8 mouse cellular contexts compared by ENCODE assay signal in genomic region chr9:107570016-107570415, GRCm38 (mm10). TPM values are rescaled to one million over a fixed set of nuclear protein-coding genes. Genes with fewer than 3 reads are reported as not detected.
DNase-seq lines count a peak whose midpoint lies in the region; ATAC-seq and TF ChIP-seq lines count a peak whose summit lies in the region.

No protein-coding gene starts in this region.

- peak overlapping the region; percentile 82 for H3K4me3 ChIP-seq in left cerebral cortex, adult 2 months
- peak overlapping the region; percentile 83 for H3K4me3 ChIP-seq in embryonic facial prominence, embryonic 13.5 days
- peak overlapping the region; percentile 70 for H3K4me3 ChIP-seq in intestine, embryonic 14.5 days (ENCODE audit: low read depth, low read length)
- H3K4me3 ChIP-seq in midbrain, postnatal 0 days (ENCODE audit: low read depth, low read length): peak overlapping the region; percentile 76

- H3K36me3 ChIP-seq in embryonic facial prominence, embryonic 13.5 days: peaks cover 52% of the 10 kb centered on the region
- peaks cover 39% of the 10 kb centered on the region for H3K36me3 ChIP-seq in intestine, embryonic 14.5 days (ENCODE audit: control insufficient read depth, insufficient read depth, low read length)
- peaks cover 21% of the 10 kb centered on the region for H3K36me3 ChIP-seq in midbrain, postnatal 0 days (ENCODE audit: insufficient read depth, low read length)

- no peaks in the 10 kb centered on the region for H3K9me3 ChIP-seq in embryonic facial prominence, embryonic 13.5 days
- H3K9me3 ChIP-seq in intestine, embryonic 14.5 days (ENCODE audit: control insufficient read depth, low read length): no peaks in the 10 kb centered on the region
- H3K9me3 ChIP-seq in midbrain, postnatal 0 days (ENCODE audit: low read length): no peaks in the 10 kb centered on the region

- TF ChIP-seq CTCF in left cerebral cortex, adult 2 months (IDR thresholded peaks at IDR 0.05): no peak
- TF ChIP-seq CTCF in midbrain, postnatal 0 days (IDR thresholded peaks at IDR 0.05): no peak

- H3K27ac ChIP-seq in left cerebral cortex, adult 2 months: no peak overlapping the region
- peak overlapping the region; percentile 91 for H3K27ac ChIP-seq in embryonic facial prominence, embryonic 13.5 days
- H3K27ac ChIP-seq in intestine, embryonic 14.5 days (ENCODE audit: low read depth): peak overlapping the region; percentile 80; the same call in 1 of the 2 replicates
- peak overlapping the region; percentile 80; the same call in 1 of the 2 replicates for H3K27ac ChIP-seq in midbrain, postnatal 0 days (ENCODE audit: low read depth, low read length)

- 45% methylated on average over 13 of the region's 13 CpGs for WGBS in embryonic facial prominence, embryonic 13.5 days
- 42% methylated on average over 13 of the region's 13 CpGs for WGBS in intestine, embryonic 14.5 days
- WGBS in midbrain, postnatal 0 days: 47% methylated on average over 13 of the region's 13 CpGs

- DNase-seq in left cerebral cortex, adult 2 months (ENCODE audit: extremely low spot score in 1 of 2, low spot score in 2 of 2): no peak
- no peak for DNase-seq in left cerebral cortex, postnatal 36 days (ENCODE audit: low spot score in 2 of 2)
- DNase-seq in intestine, embryonic 14.5 days (ENCODE audit: low spot score): no peak
- DNase-seq in midbrain, postnatal 0 days (ENCODE audit: low spot score): no peak
- no peak for DNase-seq in adrenal gland, postnatal 14 days
- DNase-seq in embryo, embryonic 10.5 days (ENCODE audit: low spot score): no peak

- H3K4me2 ChIP-seq in embryonic facial prominence, embryonic 13.5 days: peak overlapping the region; percentile 88
- H3K4me2 ChIP-seq in intestine, embryonic 14.5 days (ENCODE audit: low read length): peak overlapping the region; percentile 95
- peak overlapping the region; percentile 80 for H3K4me2 ChIP-seq in midbrain, postnatal 0 days (ENCODE audit: low read depth, low read length, poor library complexity, severe bottlenecking)

- no peaks in the 10 kb centered on the region for H3K27me3 ChIP-seq in embryonic facial prominence, embryonic 13.5 days
- no peaks in the 10 kb centered on the region for H3K27me3 ChIP-seq in intestine, embryonic 14.5 days (replicated peaks; ENCODE audit: control insufficient read depth, insufficient read depth, low read length)
- H3K27me3 ChIP-seq in midbrain, postnatal 0 days (ENCODE audit: insufficient read depth, low read length): no peaks in the 10 kb centered on the region

- H3K4me1 ChIP-seq in embryonic facial prominence, embryonic 13.5 days: peaks cover 49% of the 10 kb centered on the region
- H3K4me1 ChIP-seq in intestine, embryonic 14.5 days (replicated peaks; ENCODE audit: control insufficient read depth, insufficient read depth, low read length): peaks cover 29% of the 10 kb centered on the region
- H3K4me1 ChIP-seq in midbrain, postnatal 0 days (ENCODE audit: insufficient read depth, low read length): peaks cover 20% of the 10 kb centered on the region

- intact Hi-C loops in left cerebral cortex, adult 2 months (cut with DNase I): loop anchor here (10.0 kb wide), 1 partner anchor 925 kb away; the partner anchor contains the start of gene Usp19
- intact Hi-C loops in left cerebral cortex, postnatal 36 days (cut with DNase I): no loop called here

- ATAC-seq in embryonic facial prominence, embryonic 13.5 days (ENCODE audit: insufficient number of reproducible peaks, insufficient read depth, low FRiP score, low TSS enrichment, low read depth): no peak
- no peak for ATAC-seq in intestine, embryonic 14.5 days (replicated peaks; ENCODE audit: low FRiP score, low TSS enrichment, low read depth)
- no peak for ATAC-seq in midbrain, postnatal 0 days (ENCODE audit: low FRiP score)
- ATAC-seq in megakaryocyte progenitor cell, adult 5-6 weeks (replicated peaks; ENCODE audit: poor library complexity): no peak

- H3K9ac ChIP-seq in embryonic facial prominence, embryonic 13.5 days: peak overlapping the region; percentile 84
- H3K9ac ChIP-seq in intestine, embryonic 14.5 days (ENCODE audit: low read length): peak overlapping the region; percentile 71
- peak overlapping the region; percentile 77 for H3K9ac ChIP-seq in midbrain, postnatal 0 days (replicated peaks; ENCODE audit: low read length, poor library complexity, severe bottlenecking)

RNA-seq across cellular contexts. Expression of gene Hyal2, which starts 2.3 kb away (rescaled TPM):
- total RNA-seq in left cerebral cortex, adult 2 months (2021): 10 to 100 TPM; 14.9 TPM
- 10 to 100 TPM; 11.1 to 12.7 TPM for total RNA-seq in left cerebral cortex, postnatal 36 days (2021)
- 118 TPM in 2 replicates for polyA plus RNA-seq in embryonic facial prominence, embryonic 13.5 days (2015; fragmentation: Nextera tagmentation; extraction: Ambion mirVana)
- 107 and 114 TPM in 2 replicates for polyA plus RNA-seq in intestine, embryonic 14.5 days (2014; fragmentation: Nextera tagmentation; extraction: Ambion mirVana)
- total RNA-seq in midbrain, postnatal 0 days (2014; rRNA removed): 65.3 and 65.4 TPM in 2 replicates
- 42.7 and 47.9 TPM in 2 replicates for polyA plus RNA-seq in midbrain, postnatal 0 days (2015; fragmentation: Nextera tagmentation; extraction: Ambion mirVana)
- total RNA-seq in adrenal gland, postnatal 14 days (2021): 35.0 and 38.9 TPM in 2 replicates
- total RNA-seq in megakaryocyte progenitor cell, adult 5-6 weeks (2015): 6.6 and 7.3 TPM in 2 replicates
- total RNA-seq in megakaryocyte progenitor cell, adult 5-6 weeks (2017): 2.8 and 4.1 TPM in 2 replicates

RNA-seq across cellular contexts. Expression of gene Hyal1, which starts 6.7 kb away (rescaled TPM):
- total RNA-seq in left cerebral cortex, adult 2 months (2021): 1 to 10 TPM; 6.0 to 8.5 TPM
- 1 to 10 TPM; 4.4 to 6.8 TPM for total RNA-seq in left cerebral cortex, postnatal 36 days (2021)
- polyA plus RNA-seq in embryonic facial prominence, embryonic 13.5 days (2015; fragmentation: Nextera tagmentation; extraction: Ambion mirVana): 13.8 and 15.0 TPM in 2 replicates
- polyA plus RNA-seq in intestine, embryonic 14.5 days (2014; fragmentation: Nextera tagmentation; extraction: Ambion mirVana): 4.0 and 5.1 TPM in 2 replicates
- 2.4 and 3.5 TPM in 2 replicates for total RNA-seq in midbrain, postnatal 0 days (2014; rRNA removed)
- 2.5 and 2.9 TPM in 2 replicates for polyA plus RNA-seq in midbrain, postnatal 0 days (2015; fragmentation: Nextera tagmentation; extraction: Ambion mirVana)
- total RNA-seq in adrenal gland, postnatal 14 days (2021): 9.9 and 17.6 TPM in 2 replicates
- total RNA-seq in megakaryocyte progenitor cell, adult 5-6 weeks (2015): 0.44 and 0.54 TPM in 2 replicates
- total RNA-seq in megakaryocyte progenitor cell, adult 5-6 weeks (2017): 0.54 and 1.1 TPM in 2 replicates

RNA-seq across cellular contexts. Expression of gene Tusc2, which starts 7.0 kb away (rescaled TPM):
- 10 to 100 TPM; 91.0 to 99.1 TPM for total RNA-seq in left cerebral cortex, adult 2 months (2021)
- 100 to 1,000 TPM in 1 of 2 experiments, 10 to 100 TPM in 1; 91.3 to 106 TPM for total RNA-seq in left cerebral cortex, postnatal 36 days (2021)
- polyA plus RNA-seq in embryonic facial prominence, embryonic 13.5 days (2015; fragmentation: Nextera tagmentation; extraction: Ambion mirVana): 35.9 and 42.9 TPM in 2 replicates
- 42.8 and 45.1 TPM in 2 replicates for polyA plus RNA-seq in intestine, embryonic 14.5 days (2014; fragmentation: Nextera tagmentation; extraction: Ambion mirVana)
- total RNA-seq in midbrain, postnatal 0 days (2014; rRNA removed): 136 and 142 TPM in 2 replicates
- polyA plus RNA-seq in midbrain, postnatal 0 days (2015; fragmentation: Nextera tagmentation; extraction: Ambion mirVana): 132 and 137 TPM in 2 replicates
- total RNA-seq in adrenal gland, postnatal 14 days (2021): 32.7 and 37.9 TPM in 2 replicates
- total RNA-seq in megakaryocyte progenitor cell, adult 5-6 weeks (2015): 16.7 and 17.1 TPM in 2 replicates
- 15.2 and 15.3 TPM in 2 replicates for total RNA-seq in megakaryocyte progenitor cell, adult 5-6 weeks (2017)

RNA-seq across cellular contexts. Expression of gene Naa80, which starts 8.7 kb away (rescaled TPM):
- total RNA-seq in left cerebral cortex, adult 2 months (2021): 10 to 100 TPM; 11.3 to 12.6 TPM
- total RNA-seq in left cerebral cortex, postnatal 36 days (2021): 10 to 100 TPM; 10.3 to 11.5 TPM
- 21.8 and 22.5 TPM in 2 replicates for polyA plus RNA-seq in embryonic facial prominence, embryonic 13.5 days (2015; fragmentation: Nextera tagmentation; extraction: Ambion mirVana)
- 14.7 and 19.6 TPM in 2 replicates for polyA plus RNA-seq in intestine, embryonic 14.5 days (2014; fragmentation: Nextera tagmentation; extraction: Ambion mirVana)
- total RNA-seq in midbrain, postnatal 0 days (2014; rRNA removed): 22.7 and 35.4 TPM in 2 replicates
- 20.4 and 24.4 TPM in 2 replicates for polyA plus RNA-seq in midbrain, postnatal 0 days (2015; fragmentation: Nextera tagmentation; extraction: Ambion mirVana)
- 19.6 and 21.0 TPM in 2 replicates for total RNA-seq in adrenal gland, postnatal 14 days (2021)
- 9.3 and 15.4 TPM in 2 replicates for total RNA-seq in megakaryocyte progenitor cell, adult 5-6 weeks (2015)
- total RNA-seq in megakaryocyte progenitor cell, adult 5-6 weeks (2017): 9.3 and 10.4 TPM in 2 replicates

RNA-seq across cellular contexts. Expression of gene Hyal3, which starts 10.6 kb away (rescaled TPM):
- total RNA-seq in left cerebral cortex, adult 2 months (2021): 1 to 10 TPM in 1 of 2 experiments, under 1 TPM in 1; 0.97 to 1.2 TPM
- 1 to 10 TPM in 1 of 2 experiments, under 1 TPM in 1; 0.79 to 1.9 TPM for total RNA-seq in left cerebral cortex, postnatal 36 days (2021)
- polyA plus RNA-seq in embryonic facial prominence, embryonic 13.5 days (2015; fragmentation: Nextera tagmentation; extraction: Ambion mirVana): 1.6 and 2.8 TPM in 2 replicates
- 0.87 and 1.4 TPM in 2 replicates for polyA plus RNA-seq in intestine, embryonic 14.5 days (2014; fragmentation: Nextera tagmentation; extraction: Ambion mirVana)
- 1.1 and 4.3 TPM in 2 replicates for total RNA-seq in midbrain, postnatal 0 days (2014; rRNA removed)
- polyA plus RNA-seq in midbrain, postnatal 0 days (2015; fragmentation: Nextera tagmentation; extraction: Ambion mirVana): 1.8 and 2.2 TPM in 2 replicates
- 1.4 and 1.6 TPM in 2 replicates for total RNA-seq in adrenal gland, postnatal 14 days (2021)
- total RNA-seq in megakaryocyte progenitor cell, adult 5-6 weeks (2015): 1.4 and 1.7 TPM in 2 replicates
- 0.58 TPM in 1 of 2 replicates, not detected in the other for total RNA-seq in megakaryocyte progenitor cell, adult 5-6 weeks (2017)
